Mouse (Mus musculus): ENCODE measurements at regions not wholly inside any gene's neighbourhood (a gene's known extent, or its start where the extent isn't known, plus 50 kb on each side); places are given as distances from the start of the nearest gene placed in this dataset.

DNA sequence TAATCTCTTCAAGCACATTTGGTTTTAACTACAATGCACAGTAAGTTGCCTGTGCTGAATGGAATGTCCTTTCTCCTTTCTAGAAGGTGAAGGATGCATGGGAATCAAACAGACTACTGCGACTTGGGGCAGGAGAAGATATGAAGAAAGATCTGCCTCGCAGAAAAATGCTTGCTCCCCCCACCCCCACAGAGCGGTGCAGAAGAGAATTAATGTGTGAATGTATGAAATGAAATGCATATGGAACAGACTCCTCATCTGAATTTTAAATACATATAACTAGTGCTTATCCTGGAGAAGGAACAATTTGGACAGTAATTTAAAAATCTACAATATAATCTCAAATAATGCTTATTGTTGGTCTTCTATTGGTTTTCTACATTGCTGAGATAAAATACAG lies 283.0 kb upstream of the Clnk start:
- DNase-seq: no peak

DNA sequence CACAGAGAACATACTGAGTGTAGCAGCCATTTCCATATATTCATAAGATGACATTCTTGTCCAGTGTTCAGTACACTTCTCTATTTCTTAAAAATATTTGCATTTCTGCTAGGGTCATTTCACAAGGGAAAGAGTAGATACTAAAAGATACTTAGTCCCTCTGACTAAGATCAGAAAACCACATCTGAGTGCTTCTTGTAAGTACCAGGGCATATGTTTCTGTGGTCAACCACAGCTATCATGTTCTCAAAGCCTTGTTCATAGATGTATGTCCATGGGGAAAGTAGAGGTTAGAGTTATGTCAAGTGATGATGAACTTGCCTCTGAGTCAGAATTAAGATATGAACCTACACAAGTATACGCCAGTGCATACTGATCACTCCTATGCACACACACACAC lies 279.2 kb upstream of the Clnk start:
- no peak for DNase-seq

DNA sequence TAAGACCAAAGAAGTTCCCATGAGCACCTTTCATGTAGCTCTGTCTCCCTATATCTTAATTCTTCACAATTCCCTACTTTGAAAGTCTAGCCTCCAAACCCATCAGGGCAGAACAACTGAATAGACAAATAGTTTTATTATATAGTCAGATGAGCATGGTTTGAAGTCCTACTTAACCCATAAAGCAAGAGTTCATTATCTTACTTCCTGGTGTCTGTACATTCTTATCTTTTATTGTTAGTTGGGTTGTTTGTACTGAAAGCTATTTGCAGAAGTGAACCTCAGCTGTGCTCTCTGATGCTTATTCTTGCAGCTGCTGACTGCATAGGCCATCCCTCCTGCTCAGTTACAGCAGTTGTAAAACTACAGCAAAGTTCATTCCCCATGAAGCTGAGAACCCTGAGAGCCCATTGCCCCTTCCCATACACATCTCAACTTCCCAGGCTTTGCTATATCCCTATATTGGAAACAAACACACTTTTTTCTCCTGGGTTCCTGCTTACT lies 276.7 kb upstream of the Clnk start:
- DNase-seq: no peak

DNA sequence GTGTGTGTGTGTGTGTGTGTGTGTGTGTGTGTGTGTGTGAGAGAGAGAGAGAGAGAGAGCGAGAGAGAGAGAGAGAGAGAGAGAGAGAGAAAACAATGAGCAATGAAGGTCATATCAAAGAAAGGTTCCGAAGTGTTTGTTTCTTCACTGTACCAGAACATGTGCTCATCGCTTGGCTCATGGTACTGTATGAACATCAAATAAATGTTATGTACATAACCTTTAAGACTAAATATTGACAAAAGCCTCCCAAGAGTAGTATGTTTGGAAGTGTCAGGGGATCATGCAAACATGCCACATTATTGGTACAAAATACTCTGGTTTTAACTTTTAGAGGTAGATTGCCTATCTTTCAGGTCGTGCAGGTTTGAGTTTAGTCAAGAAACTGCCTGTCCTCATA lies 275.3 kb upstream of the Clnk start:
- DNase-seq: no peak

DNA sequence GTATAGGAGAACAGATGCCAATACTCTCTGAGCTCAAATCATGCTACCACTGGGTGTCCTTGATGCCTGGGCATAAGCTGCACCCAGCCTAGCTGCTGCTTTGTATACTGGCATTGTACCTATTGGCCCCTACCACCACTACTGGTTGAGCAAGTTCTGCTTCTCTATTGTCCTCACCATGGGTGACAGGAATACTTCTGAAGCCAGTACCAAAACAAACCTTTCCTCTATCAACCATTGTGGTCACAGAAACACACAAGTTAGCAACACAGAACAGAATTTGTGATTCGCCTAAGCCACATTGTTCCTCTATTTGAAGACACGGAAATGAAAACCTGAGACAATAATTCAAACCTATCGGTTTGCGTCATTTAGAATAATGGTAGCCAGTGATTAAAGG lies 274.3 kb upstream of the Clnk start:
- DNase-seq: no peak

DNA sequence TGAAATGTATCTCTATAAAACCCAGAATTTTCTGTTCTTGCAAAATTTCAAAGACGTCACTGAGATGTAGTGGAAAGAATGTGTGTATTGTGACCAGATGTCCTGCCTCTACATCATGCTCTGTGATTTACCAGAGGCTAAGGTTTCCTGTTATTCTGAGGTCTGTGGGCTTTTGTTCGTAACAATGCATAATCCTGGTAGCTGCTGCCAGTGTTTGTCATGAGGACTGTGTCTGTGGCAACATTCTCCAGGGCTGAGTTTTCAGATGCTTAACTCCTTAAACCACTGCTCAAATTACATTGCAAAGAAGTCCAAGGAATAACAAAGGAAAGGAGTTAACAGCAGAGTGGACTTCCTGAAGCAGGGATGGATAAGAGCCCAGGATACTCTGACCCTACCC lies 269.0 kb upstream of the Clnk start:
- DNase-seq: peak; percentile 21

DNA sequence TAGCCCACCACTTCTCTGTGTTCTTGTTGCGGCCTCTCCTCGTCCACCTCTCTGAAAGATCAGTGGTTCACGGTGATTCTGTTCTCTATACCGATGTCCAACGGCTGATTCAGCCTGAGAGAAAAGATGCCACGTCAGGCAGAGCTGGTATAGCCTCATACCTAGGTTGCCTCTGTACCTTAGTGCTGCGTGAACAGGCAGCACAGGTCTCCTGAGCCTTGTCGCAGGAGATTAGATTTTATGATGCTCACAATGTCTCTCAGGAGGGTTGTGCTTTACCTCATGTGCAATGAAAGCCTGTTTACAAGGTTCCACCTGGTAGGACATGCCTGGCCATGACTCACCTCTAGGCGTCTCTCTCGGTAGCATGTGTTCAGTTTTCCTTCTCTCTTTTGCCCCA lies 267.6 kb upstream of the Clnk start:
- no peak for DNase-seq

DNA sequence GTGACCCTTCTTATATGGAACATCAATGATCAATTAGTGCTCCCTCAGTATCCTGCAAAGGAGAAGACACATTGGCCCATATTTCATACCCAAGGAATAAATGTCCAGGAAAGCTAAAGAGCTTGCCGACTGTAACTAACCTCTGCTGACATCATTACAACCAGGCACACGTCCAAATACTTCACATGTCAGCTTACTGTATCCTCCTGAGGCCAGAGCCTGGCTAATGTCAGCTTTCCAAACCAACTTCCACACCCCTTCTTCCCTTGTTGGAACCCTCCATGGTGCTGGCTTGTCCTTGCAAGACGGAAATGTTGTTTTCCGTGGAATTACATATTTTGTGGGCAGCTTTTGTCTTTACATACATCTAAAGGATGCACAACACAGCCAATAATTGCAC lies 267.0 kb upstream of the Clnk start:
- peak; percentile 27 for DNase-seq

DNA sequence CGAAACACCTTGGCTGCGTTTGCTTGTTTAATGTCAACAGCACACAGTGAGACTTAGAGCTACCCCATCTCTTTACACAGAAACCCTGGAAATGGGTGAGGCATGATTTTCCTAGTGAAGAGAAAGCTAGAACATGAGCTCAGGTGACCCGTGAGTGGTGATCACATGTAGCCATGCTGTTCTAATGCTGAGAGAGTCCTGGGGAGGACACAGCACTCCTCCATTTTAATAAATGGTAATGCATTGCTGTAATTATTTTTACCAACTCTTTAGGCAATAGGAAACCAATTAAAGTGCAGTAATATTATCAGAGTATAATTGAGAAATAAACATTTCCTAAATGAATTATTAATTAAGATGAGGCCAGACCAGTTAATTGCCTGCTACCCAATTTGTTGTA lies 261.8 kb upstream of the Clnk start:
- no peak for DNase-seq

DNA sequence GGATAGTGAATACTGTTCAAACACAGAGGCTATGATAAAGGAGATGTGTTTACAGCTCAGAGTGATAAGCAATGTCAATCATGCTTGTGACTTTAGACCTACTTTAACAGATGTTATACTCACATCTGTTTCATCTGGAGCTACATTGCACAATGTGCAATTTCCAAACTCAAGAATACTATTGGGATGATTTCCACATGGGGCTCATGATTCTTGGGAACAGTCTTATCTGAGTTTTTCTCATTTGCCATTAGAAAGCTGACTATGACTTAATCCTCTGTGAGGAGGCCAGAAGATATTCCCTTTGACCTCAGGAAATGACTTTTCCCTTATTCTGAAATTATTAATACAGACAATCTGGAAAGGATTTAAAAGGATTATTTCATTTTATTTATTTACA lies 252.3 kb upstream of the Clnk start:
- DNase-seq: no peak

DNA sequence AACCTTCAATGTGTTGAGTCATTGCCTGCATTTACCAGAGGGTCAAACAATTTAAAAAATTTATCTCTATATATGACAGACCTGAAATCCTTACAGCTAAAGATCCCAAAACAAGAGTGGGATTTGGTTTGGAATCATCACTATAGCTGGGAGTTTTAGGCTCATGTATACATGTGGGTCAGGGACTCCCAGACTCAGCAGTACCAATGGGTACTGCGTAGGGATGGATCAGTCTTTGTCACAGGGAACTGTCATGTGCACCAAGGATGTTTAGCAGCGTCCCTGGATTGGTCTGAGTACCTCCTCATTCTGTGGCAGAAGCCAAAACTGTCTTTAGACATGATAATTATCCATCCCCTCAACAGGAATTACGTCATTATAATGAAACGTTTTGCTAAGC lies 250.2 kb upstream of the Clnk start:
- DNase-seq: no peak

DNA sequence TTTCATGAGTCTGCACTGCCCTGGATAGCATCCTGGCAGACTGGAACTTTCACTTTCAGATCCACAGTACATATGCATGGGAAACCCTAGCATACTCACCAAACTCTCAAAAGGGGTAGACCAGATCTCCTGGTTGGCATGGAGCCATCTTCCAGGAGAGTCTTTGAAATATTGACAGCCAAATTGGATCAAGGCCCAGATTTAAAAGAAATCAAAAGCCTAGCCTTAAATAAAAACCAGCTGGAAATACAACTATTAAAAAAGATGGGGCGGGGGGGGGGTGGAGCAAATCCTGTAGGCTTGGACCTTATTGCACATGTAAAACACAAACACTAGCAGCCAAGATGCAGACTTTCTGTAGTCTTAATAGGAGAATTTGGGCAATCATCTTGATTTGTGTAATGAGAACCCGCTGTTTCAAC lies 249.7 kb upstream of the Clnk start:
- DNase-seq: no peak

DNA sequence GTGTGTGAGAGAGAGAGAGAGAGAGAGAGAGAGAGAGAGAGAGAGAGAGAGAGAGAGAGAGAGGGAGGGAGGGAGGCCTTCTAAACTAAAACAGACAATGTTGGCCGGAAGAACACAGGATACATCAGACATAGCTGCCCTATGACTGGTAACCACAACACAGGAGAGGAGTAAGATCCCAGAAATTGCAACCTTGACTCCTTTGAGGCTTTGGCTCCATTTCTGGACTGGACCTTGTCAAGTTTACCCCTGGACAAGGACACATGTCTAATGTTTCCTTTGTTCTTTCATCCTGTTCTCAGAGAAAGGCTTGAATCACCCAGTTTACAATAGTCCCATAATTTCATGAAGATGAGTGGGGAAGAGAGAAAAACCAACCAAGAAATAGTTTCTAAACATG lies 233.7 kb upstream of the Clnk start:
- no peak for DNase-seq

DNA sequence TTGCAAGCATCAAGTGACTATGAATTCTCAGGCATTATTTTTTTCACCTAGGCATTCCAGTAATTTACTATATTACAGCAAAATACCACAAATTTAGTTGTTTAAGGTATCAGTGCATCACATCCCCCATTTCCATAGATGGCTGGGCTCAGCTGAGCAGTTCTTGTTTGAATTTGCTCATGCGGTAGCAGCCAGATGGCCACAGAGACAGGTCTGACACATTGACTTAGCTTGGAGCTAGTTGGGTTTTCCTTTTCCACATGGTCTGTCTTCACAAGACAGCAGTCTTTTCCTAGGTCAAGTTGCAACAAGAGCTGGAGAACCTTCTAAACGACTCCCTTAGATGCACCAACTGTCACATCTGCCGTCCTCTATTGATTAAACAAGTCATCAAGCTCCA lies 232.9 kb upstream of the Clnk start:
- DNase-seq: peak; percentile 26

DNA sequence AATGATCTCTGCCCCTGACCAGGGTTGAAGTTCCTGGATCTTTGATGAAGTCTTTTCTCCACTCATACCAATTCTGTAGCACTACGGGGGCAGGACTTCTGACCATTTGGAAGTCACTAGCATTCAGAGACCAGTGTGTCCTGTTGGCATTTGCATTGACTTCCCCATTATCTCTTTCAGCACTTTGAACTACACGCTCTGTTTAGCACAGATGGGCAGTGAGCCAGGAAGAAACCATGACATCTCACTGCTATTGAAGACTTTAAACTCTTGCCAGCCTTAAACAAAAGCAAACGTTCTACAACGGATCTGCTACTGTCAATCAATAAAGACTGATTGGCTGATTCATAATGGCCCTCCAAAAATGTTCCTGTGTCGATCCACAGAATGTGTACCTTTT lies 222.5 kb upstream of the Clnk start:
- DNase-seq: no peak

DNA sequence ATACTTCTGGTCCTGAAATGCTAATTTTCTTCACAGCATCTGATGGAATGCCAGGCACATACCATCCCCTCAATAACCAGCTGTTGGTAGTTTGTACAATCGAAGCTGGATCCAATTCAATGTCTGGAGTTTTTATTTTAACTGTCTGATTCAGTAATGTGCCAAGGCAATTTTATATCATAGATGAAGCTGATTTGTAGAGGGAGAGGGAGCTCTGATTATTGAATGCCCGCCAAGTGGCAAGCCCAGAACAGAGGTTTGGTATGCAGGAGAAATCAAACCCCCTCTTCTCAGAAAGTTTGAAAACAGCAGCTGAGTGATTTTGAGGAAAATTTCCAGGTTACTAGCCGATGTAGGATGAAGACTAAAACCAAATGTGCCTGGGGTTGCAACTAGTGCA lies 218.3 kb upstream of the Clnk start:
- no peak for DNase-seq

DNA sequence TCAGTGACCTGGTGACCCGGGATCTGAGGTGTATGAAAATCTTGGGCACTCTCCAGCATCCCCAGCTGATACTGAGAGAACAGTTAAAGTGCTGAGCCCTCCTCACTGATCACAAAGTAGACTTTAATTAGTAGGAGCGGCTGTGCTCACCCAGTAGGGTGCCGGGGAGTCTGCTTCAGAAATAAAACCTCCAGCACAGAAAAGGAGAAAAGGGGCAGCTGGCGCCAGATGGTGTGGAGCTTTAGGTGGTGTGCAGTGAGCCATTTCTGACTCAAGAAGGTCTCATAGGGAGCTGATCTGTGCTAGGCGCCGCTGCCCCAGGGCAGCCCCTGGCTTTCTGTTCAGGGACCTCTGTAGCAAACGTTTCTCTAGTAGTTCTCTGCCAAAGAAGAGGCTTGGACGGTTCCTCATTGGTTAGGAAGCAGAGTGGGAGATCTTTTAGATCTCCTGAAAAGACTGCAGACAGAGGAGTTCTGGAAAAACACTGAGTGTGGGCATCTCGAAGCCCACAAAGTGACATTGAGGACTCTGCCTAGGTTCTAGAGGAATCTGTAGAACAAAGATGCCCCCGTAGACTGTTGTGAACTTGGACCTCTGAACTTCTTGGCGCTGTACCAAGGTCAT lies 200.1 kb upstream of the Clnk start:
- peak; percentile 90 for DNase-seq

DNA sequence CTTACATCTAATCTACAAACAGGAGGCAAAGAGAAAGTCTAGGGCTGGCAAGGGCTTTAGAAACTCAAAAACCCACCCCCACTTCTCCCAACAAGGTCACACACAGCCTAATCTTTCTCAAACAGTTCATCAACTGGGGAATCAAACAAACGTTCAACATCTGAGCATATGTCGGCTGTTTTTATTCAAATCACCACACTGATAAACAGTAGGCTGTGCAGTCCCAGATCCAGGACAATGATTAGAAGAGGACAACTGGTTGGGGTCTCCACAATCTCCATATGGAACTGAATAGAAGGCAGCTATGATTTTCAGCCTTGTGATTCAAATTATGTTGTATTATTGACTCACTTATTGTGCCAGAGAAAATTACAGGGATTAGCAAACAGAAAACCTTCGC lies 193.1 kb upstream of the Clnk start:
- no peak for DNase-seq

DNA sequence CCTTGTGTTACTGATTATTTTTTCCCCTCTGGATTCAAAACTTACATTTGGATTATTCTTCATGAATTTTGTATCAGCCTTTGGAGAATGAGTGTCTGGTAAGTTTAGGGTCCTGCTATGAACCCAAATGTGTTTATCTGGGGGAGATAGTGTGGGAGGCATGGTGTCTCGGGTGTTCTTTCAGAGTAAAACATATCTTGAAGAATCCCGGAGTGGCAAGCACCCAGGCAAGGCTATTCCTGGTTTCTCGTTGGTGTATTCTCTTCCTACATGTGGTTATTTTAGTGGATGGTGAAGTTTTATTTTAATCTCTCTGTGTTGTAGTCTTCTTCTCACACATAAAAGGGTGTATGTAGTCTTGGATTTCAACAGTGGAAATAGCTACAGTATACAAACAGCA lies 186.4 kb upstream of the Clnk start:
- no peak for DNase-seq

DNA sequence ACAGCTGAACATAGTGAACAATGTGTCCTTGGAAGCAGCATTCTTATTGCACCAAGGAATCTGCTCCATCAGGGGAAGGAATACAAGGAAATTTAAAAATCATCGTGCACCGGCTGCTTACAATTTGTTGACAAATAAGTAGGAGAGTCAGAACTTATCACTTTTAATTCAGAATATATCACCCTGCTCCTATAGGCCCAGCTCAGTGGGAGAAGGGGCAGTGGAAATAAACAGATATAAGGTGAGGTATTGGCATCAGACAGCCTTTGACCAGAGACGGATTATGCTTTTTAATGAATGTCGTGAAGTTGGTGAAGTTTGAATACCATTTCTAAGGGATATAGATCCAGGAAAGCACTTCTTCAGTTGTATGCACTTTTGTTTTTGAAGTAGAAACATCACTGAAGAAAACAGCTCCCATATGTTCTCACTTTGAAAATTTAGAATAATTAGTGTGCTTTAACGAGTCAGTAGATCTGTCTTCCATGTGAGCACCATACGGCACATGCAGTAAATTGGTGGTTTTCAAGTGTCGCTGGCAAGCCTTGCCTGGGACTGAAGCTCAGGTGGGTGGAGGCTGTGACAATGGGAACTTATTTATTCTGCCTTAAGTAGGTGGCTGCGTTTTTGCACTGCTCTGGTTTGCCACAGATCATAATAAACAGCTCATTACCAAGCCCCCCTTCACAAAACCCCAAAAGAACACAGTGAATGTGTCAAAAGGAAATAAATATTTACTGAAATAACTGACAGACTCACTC lies 176.1 kb upstream of the Clnk start:
- no peak for DNase-seq

DNA sequence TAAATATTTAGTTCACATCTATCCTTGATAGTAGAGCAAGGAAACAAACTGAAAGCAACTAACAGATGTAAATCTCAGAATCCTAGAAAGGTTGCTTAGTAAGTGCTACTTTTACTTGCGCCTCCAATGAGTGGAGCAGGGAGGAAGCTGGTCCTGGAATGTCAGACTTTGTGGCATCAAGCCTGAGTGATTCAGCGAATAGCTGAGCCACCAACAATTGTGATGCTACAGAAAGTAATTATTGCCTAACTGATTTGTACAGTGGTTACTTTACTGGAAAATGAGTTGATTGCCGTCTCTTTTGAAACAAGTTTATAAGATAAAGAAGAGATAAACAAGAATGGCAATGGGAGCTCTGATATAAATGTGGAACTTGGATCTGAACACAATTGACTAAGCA lies 173.9 kb upstream of the Clnk start:
- no peak for DNase-seq

DNA sequence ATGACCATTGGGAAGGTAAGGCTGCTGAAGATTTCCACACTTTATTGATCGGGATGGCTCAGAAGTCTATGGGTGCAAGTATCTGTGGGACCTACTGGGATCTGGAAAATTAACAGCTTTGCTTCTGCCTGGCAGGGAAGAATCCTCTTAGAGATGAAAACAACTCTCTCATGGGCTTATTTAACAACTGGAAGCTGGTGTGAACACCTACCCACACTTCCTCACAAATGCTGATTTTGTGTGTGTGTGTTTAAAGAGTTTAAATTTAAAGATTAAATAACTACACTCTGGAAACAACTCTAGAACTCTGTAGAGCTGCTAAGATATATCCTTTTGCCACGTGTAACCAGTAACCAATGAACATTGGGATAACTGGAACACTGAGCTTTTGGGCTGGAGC lies 172.5 kb upstream of the Clnk start:
- DNase-seq: no peak

DNA sequence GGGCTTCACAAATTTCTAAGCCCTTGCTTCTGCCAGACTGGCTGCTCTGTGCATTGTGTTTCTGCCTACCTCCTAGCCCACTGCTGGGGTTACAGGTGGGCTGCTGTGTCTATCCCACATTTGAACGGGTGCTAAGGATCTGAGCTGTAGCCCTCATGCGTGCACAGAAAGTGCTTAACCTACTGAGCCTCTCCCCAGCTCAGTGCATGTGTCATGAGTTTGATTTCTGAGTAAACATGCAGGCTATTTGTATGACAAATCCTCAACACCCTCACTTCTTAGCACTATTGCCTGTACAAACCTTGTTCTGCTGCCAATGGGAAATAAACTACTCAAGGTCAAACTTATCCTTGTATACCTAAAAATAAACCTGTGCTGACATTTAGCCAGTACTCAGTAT lies 163.9 kb upstream of the Clnk start:
- no peak for DNase-seq

DNA sequence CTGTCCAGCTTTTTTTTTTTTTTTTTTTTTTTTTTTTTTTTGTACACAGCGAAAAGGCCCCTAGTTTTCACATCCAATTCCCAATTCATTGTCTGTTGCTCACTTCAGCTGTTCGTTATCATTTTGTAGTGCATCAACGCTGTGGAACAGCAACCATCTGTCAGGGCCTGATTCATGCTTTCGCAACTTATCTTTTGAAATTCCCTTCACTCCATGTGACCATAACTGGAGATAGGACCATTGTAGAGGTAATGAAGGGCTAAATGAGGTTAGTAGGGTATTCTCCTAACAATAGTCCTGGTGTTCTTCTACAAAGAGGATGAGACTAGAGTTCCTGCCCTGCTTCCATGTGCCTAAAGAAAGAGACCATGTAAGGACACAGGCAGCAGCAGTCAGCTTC lies 146.6 kb upstream of the Clnk start:
- no peak for DNase-seq

DNA sequence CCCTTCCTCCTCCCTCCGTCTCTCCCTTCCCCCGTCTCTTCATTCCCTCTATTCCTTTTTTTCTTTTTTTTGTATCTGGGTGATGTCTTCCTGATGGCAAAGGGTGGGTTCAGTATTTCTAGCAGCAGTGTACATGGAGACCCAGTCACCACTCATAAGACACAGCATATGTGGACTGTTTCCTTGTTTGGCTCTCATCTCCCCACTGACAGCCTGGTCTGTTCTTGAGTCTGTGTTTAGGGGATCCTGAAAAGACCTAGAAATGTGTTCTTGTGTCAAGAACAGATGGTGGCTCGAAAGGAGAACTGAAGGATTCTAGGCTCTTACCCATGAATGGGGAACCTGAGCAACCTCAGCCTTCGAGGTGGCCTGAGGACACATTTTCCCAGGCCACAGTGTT lies 124.0 kb upstream of the Clnk start:
- DNase-seq: peak; percentile 19
